In genomic region chr8:106975764-106976163, GRCm38 (mm10) we compare ENCODE assay signal across 15 mouse cellular contexts.
"Had no signal": no experiment of that assay in that cellular context is flagged by ENCODE, and none has a peak within 500 bp of the region (broad histone marks: within the 10 kb centered on the region; RNA-seq: fewer than 3 reads in every experiment).

No protein-coding gene starts in this region.

- DNase-seq: retina, postnatal 1 day; right cerebral cortex, adult 18-20 months; right cerebral cortex, postnatal 14 days; right cerebral cortex, postnatal 25 days; right cerebral cortex, postnatal 4 days; spleen, adult 18-20 months; thymus, adult 18-20 months; thymus, adult 2 months; thymus, postnatal 14 days; thymus, postnatal 25 days; thymus, postnatal 36 days; thymus, postnatal 4 days had no signal

- H3K9me3 ChIP-seq: neural tube, embryonic 15.5 days; stomach, embryonic 15.5 days had no signal

- H3K27ac ChIP-seq: neural tube, embryonic 15.5 days; stomach, embryonic 15.5 days; stomach, postnatal 0 days had no signal

- H3K4me3 ChIP-seq: neural tube, embryonic 15.5 days; stomach, embryonic 15.5 days had no signal

- H3K4me2 ChIP-seq: neural tube, embryonic 15.5 days; stomach, embryonic 15.5 days had no signal

- H3K36me3 ChIP-seq: neural tube, embryonic 15.5 days; stomach, embryonic 15.5 days had no signal

- H3K9ac ChIP-seq: neural tube, embryonic 15.5 days; stomach, embryonic 15.5 days had no signal

- H3K27me3 ChIP-seq: stomach, embryonic 15.5 days had no signal
